Mouse (Mus musculus) lung, postnatal 25 days (tissue): ENCODE results near the gene Socs7.

ENCODE experiments used
- DNase-seq: peaks from one replicate; pipeline ENCODE4 v3.0.0; 2022; ENCODE audit warnings: low spot score

Gene Socs7

DNA sequence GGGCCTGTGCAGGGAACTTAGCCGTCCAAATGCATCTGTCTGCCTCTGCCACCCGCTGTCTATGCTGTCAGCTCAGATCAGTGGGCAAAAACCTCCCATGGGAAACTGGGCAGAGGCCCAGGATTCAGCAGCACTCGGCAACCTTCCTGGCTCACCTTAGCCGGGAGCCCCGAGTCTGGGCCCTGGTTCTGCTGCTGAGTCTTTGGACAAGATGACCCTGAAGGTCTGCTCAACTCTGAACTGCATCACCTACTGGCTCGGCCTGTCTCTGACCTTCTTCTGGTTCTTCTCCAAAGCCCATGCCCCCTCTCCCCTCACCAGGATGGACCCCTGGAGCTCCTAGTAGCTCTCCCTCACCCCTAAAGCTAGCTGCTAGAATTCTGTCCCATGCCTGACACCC lies 83.2 kb downstream of the Socs7 start:
- DNase-seq, result no peak

DNA sequence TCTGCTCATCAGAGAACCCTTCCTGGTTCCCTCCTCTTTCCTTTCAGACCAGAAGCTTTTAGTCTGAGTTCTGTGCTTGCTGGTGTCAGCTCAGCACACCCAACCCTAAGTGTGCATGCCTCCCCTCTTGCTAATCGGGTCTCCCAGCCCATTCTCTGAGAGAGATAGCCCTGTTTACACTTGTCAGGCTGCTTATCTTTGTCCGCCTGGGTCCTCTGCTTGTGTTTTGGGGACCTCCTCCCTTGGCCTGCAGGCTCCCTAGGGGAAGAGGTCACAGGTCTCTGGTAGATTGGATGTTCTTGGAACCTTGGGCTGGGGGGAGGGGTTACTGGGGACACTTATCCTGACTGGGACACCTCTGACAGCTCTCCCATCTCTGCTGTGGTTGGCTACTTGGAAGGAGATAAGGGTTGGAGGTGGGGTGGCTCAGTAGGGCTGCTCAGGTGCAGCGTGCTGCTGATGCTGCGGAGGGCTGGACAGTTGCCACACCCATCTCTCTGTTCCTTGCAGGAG lies 83.7 kb downstream of the Socs7 start:
- no peak for DNase-seq

DNA sequence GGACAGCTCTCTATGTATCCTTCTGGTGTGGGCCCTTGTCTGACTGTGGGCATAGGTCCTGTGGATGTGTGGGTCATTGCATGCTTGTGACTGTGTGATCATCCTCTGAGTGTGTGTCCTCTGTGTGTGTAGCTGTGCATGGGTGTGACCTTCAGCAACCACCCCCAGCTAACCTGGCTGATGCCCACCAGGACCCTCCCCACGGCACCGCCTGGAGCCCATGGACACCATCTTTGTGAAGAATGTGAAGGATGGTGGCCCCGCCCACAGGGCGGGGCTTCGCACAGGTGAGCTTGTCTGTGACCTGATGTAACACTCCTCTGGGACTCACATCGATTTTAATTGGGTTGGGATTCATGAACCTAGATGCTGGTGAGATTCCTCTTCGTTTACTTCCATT lies 85.6 kb downstream of the Socs7 start:
- no peak for DNase-seq
